Mouse (Mus musculus) midbrain, embryonic 12.5 days (tissue): ENCODE data around the gene Apex1. TPM values are rescaled to one million over a fixed set of nuclear protein-coding genes. Genes with fewer than 3 reads are reported as not detected.

Source experiments
- ATAC-seq: fragments of 200-750 bp; cut with Nextera tagmentation; 2 replicates; pipeline ENCODE4 v1.8.0; 2017; ENCODE audit warnings: low read depth, moderate TSS enrichment, moderate library complexity; ENCODE audit not compliant: low FRiP score
- H3K27ac ChIP-seq: fragments of 300-500 bp; sonication (generic); replicated peaks from 2 replicates; pipeline ENCODE4 v1.5.1; 2016; ENCODE audit warnings: mild to moderate bottlenecking
- H3K27me3 ChIP-seq: fragments of 300-500 bp; sonication (generic); 2 replicates; pipeline ENCODE4 v1.6.1; 2016; ENCODE audit warnings: mild to moderate bottlenecking
- H3K36me3 ChIP-seq: fragments of 300-500 bp; sonication (generic); 2 replicates; pipeline ENCODE4 v1.6.1; 2016
- H3K4me1 ChIP-seq: fragments of 300-500 bp; sonication (generic); 2 replicates; pipeline ENCODE4 v1.6.1; 2016
- H3K4me2 ChIP-seq: fragments of 300-500 bp; sonication (generic); replicated peaks from 2 replicates; pipeline ENCODE4 v1.6.1; 2016; ENCODE audit warnings: mild to moderate bottlenecking, moderate library complexity
- H3K4me3 ChIP-seq: fragments of 300-500 bp; sonication (generic); 2 replicates; pipeline ENCODE4 v1.5.1; 2016; ENCODE audit warnings: mild to moderate bottlenecking
- H3K9ac ChIP-seq: fragments of 300-500 bp; sonication (generic); replicated peaks from 2 replicates; pipeline ENCODE4 v1.6.1; 2016; ENCODE audit warnings: mild to moderate bottlenecking, moderate library complexity
- H3K9me3 ChIP-seq: fragments of 300-500 bp; sonication (generic); 2 replicates; pipeline ENCODE4 v1.6.1; 2016; ENCODE audit warnings: mild to moderate bottlenecking
- WGBS: fragments of 180-500 bp; shearing (Covaris S2); methylation state at CpG from one replicate; pipeline ENCODE4 v1.1.7; 2016; 5-methylcytosine and 5-hydroxymethylcytosine counted together
- polyA plus RNA-seq: library from polyadenylated mRNA; unstranded; fragments of >200 nt; fragmentation: Nextera tagmentation; extraction: Ambion mirVana; gene quantifications from 2 replicates; pipeline ENCODE4 v1.2.1, GENCODE M21; 2016

Gene Apex1
- 321 and 333 TPM in 2 replicates for polyA plus RNA-seq

DNA sequence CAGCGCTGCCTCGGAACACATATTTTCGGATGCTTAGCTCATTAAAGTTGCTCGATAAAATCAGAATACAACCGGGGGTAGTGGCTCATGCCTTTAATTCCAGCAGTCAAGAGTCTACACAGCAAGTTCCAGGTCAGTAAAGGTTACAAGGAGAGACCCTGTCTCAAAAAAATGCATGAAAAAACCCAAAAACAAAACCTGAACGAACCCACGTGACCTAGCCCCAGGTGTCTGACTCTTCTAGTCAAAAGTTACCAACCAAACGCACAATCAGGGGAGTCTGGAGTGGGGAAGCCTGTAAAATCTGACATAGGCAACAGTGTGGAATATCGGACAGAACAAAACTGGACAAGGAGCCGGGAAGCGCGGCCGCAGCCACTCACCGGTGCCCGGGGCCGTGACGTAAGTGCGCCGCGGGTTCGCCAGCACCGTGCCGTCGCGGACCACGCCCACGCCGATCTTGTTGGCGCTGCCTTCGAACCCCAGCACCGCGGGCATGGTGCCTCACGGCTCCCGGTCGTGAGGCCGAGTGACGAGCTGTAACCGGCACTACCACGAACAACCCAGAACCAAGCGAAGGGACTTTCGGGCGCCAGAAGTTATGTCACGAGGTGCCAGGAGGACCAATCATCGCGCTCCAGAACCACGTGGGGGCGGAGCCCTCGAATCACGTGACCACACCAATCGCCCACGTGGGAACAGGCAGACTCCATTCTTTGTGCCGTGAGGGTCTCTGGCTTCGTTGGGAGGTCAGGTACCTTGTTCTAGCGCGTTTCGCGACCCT is at the start of gene Apex1, which contains the start of gene Osgep:
TSS of gene Apex1 (plus strand) at position 688 of the 784 bp plus-strand sequence.
TSS of gene Osgep (minus strand) at position 613 of the 784 bp plus-strand sequence.
- H3K27ac ChIP-seq: peak within 1 kb of the TSS; percentile 91
- peak; percentile 96 for ATAC-seq
- peaks cover 24% of the 10 kb centered on the region for H3K4me1 ChIP-seq
- peaks cover 39% of the 10 kb centered on the region for H3K36me3 ChIP-seq
- H3K4me2 ChIP-seq: peak within 1 kb of the TSS; percentile 62
- no peaks in the 10 kb centered on the region for H3K27me3 ChIP-seq
- H3K9me3 ChIP-seq: no peaks in the 10 kb centered on the region
- peak within 1 kb of the TSS; percentile 91 for H3K9ac ChIP-seq
- peak within 1 kb of the TSS; percentile 87 for H3K4me3 ChIP-seq
- WGBS: under 1% methylated on average over 56 of the region's 57 CpGs

DNA sequence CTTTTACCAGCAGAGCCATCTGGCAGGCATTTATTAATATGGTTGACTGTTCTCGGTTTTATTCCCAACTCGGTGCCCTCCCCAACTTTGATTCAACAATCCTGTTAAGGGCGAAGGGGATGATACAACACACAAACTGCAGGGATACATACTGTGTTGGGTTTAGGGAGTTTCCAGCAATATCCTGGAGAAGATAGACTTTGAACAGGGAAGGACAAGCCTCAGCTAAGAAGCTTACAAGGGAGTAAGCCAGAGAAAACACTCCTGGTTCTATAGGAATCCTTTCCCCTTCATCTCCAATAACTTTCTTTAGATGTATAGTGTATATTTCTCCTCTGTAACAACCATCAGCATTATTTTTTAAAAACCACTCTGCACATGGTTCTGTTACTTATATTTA is 49.6 kb upstream of the Apex1 start:
- Histone ChIP-seq H3K27me3 (no peaks in the 10 kb centered on the region), H3K4me2 (no peak overlapping the region), H3K4me1 (peaks cover 7% of the 10 kb centered on the region; the same call in 1 of the 2 replicates), H3K9ac (no peak overlapping the region), H3K9me3 (no peaks in the 10 kb centered on the region), H3K4me3 (no peak overlapping the region), H3K36me3 (no peaks in the 10 kb centered on the region), H3K27ac (no peak overlapping the region)
- 86% methylated on average over 3 of the region's 3 CpGs for WGBS
- ATAC-seq: no peak

DNA sequence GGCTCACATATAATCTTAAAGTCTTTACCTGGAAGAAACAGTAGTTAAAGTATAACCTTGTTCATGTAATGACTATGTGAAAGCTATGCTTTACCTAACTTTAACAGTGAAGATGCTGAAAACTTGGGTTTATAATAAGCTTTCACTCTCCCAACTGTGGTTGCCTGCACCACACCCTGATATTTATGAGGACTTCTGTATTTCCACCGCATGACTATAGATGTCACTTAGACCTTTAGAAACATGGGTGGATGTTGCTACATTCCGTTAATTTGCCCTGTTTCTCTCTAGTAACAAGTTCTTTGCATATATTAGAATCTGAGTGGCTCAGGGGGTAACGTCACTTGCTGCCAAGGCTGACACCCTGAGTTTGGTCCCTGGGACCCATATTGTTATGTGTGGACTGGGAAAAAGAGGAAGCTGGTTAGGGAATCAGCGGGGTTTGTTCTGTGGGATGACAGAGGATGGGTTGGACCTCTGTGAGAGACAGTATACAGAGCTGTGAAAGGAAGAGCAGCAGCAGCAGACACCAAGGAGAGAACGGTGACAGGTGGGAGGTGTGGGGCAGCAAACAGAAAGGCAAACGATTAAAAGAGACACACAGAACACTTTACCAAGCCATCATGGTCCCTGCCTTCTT is 49.1 kb upstream of the Apex1 start:
- no peak overlapping the region for H3K4me2 ChIP-seq
- no peak overlapping the region for H3K9ac ChIP-seq
- no peak for ATAC-seq
- H3K4me1 ChIP-seq: peaks cover 3% of the 10 kb centered on the region; the same call in 1 of the 2 replicates
- H3K9me3 ChIP-seq: no peaks in the 10 kb centered on the region
- 88% methylated on average over 6 of the region's 6 CpGs for WGBS
- H3K4me3 ChIP-seq: no peak overlapping the region
- no peak overlapping the region for H3K27ac ChIP-seq
- no peaks in the 10 kb centered on the region for H3K27me3 ChIP-seq
- H3K36me3 ChIP-seq: no peaks in the 10 kb centered on the region

DNA sequence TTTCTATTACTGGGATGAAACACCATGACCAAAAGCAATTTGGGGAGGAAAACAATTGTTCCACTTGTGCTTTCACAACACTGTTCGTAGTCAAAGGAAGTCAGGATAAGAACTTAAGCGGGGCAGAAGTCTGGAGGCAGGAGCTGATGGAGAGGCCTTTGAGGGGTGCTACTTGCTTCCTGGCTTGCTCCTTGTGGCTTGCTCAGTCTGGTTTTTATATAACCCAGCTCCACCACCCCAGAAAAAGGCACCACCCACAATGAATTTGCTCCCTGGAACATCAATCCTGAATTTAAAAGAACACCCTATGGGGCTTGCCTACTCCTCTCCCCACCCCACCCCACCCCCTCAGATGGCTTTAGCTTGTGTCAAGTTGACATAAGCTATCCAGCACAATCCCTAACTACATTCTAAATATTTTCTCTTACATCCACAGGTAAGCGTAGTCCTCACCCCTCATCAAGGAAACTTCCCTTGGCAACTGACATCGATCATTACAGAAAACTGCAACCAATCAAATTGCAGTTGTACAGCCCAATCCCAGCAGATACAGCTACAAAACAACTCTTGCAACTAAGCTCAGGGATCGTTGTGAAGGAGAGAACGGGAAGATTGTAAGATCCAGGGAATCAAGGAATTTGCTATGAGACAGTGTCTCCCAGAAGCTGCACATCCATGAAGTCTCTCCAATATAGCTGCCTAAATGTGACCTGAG is 48.4 kb upstream of the Apex1 start:
- no peaks in the 10 kb centered on the region for H3K36me3 ChIP-seq
- no peaks in the 10 kb centered on the region for H3K4me1 ChIP-seq
- no peaks in the 10 kb centered on the region for H3K27me3 ChIP-seq
- WGBS: 87% methylated on average over 6 of the region's 6 CpGs
- no peak for ATAC-seq
- H3K27ac ChIP-seq: no peak overlapping the region
- H3K9ac ChIP-seq: no peak overlapping the region
- H3K9me3 ChIP-seq: no peaks in the 10 kb centered on the region
- no peak overlapping the region for H3K4me3 ChIP-seq
- H3K4me2 ChIP-seq: no peak overlapping the region

DNA sequence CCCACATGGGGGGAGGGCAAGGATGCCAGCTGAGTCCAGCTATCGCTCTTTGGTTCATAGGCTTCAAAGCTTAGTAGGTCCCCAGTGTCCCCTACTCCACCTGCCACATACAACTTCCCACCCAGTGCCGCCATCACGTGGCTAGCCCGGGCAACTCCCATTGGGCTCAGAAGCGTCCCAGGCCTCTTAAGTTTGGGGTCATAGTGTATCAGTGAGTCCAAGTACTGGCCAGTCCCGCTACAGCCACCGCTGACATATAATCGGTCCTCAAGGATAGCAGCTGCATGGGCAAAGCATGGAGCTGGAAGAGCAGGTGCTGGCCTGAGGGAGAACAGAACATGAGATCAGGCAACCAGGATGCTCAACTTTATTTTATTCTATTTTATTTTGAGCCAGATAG is 33.1 kb upstream of the Apex1 start:
- no peak overlapping the region for H3K9ac ChIP-seq
- 91% methylated on average over 8 of the region's 8 CpGs for WGBS
- ATAC-seq: no peak

DNA sequence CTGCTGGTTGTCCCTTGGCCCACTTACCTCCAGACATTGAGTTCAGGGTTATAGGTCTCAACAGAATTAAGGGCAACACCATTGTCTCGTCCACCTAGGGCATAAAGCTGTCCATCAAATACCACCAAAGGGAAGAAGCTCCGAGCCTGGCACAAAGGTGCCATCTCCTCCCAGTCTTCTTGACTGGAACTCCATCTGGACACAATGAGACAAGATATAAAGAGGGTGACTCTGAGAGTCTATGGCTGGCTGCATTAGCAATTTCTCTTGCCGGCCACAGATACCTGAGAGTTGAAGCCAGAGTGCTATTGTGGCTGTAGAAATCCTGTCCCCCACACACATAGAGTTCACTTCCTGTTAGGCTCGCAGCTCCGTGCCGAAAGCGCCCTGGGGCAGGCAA is 32.7 kb upstream of the Apex1 start:
- Histone ChIP-seq H3K4me1 (peaks cover 10% of the 10 kb centered on the region), H3K9me3 (no peaks in the 10 kb centered on the region), H3K4me3 (no peak overlapping the region), H3K27ac (no peak overlapping the region), H3K36me3 (no peaks in the 10 kb centered on the region), H3K27me3 (peaks cover 16% of the 10 kb centered on the region; the same call in 1 of the 2 replicates), H3K9ac (no peak overlapping the region), H3K4me2 (no peak overlapping the region)
- WGBS: 85% methylated on average over 7 of the region's 7 CpGs
- ATAC-seq: no peak

More for the DNA sequence above, 33.1 kb upstream of the Apex1 start:
- H3K27me3 ChIP-seq: peaks cover 12% of the 10 kb centered on the region; the same call in 1 of the 2 replicates
- no peaks in the 10 kb centered on the region for H3K36me3 ChIP-seq
- H3K27ac ChIP-seq: no peak overlapping the region
- no peaks in the 10 kb centered on the region for H3K9me3 ChIP-seq
- no peak overlapping the region for H3K4me3 ChIP-seq
- H3K4me1 ChIP-seq: peaks cover 6% of the 10 kb centered on the region
- H3K4me2 ChIP-seq: no peak overlapping the region

DNA sequence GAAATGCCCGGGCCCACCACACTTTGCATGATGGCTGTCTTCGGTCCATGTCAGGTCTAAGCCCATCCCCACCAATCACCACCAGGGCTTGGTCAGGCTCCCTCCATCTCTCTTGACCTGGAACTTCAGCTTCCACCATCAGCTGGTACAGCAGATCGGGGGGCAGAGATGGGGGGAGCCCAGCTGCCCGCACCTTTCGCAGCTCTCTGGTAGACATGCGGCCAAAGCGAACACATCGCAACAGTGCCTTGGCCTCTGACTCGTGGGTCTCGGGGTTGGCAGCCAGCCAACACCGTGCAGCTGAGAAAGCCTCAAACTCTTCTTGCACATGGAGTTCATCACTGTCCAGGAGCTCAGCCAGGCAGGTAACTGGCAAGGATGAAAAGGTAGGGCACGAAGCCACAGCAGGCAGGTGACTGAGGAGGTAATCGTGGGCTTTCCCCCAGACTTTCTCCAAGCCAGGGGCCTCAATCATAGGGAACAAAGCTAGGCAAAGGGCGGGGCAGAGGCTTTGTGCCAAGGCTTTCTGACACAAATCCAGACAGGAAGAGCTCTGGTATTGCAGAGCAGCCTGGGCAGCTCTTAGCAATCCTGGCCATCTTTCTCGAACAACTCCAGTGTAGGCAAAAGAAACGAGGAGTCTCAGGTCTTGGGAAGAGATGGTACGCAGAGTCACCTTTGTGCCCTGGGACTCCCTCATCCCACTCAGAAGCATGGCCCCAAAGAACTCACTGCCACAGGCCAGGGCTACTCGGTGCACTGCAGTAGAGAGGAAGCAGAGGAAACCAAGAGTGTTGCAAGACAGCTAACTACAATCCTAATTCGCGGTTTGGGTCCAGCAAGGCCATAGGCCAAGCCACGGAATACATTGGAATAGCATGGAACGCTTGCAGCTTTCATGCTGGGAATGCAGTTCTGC is 32.0 kb upstream of the Apex1 start:
- H3K9me3 ChIP-seq: no peaks in the 10 kb centered on the region
- WGBS: 89% methylated on average over 22 of the region's 22 CpGs
- no peak overlapping the region for H3K27ac ChIP-seq
- ATAC-seq: no peak
- H3K4me3 ChIP-seq: no peak overlapping the region
- H3K4me2 ChIP-seq: no peak overlapping the region
- H3K27me3 ChIP-seq: peaks cover 23% of the 10 kb centered on the region
- peaks cover 10% of the 10 kb centered on the region for H3K4me1 ChIP-seq
- no peaks in the 10 kb centered on the region for H3K36me3 ChIP-seq
- H3K9ac ChIP-seq: no peak overlapping the region

DNA sequence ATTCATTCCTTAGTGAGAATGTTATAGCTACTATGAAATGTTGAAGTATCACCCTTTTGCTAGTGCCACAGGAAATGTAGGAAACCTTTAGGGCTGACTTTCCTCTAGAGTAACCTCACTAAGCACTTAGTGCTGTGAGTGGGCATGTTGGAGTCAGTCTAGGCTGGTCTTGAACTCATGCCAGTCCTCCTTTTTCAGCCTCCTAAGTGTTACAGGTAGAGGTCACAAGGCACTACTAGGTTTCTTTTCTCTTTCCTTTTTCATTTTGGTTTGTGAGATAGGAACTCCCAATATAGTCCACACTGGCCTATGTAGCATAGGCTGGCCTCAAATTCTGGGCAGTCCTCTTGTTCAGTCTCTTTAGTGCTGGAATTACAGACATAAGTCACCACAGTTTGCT is 29.4 kb upstream of the Apex1 start:
- no peaks in the 10 kb centered on the region for H3K36me3 ChIP-seq
- no peak overlapping the region for H3K4me2 ChIP-seq
- H3K4me1 ChIP-seq: peaks cover 10% of the 10 kb centered on the region
- H3K4me3 ChIP-seq: no peak overlapping the region
- H3K9ac ChIP-seq: no peak overlapping the region
- no peak for ATAC-seq
- H3K27ac ChIP-seq: no peak overlapping the region
- H3K9me3 ChIP-seq: no peaks in the 10 kb centered on the region
- peaks cover 25% of the 10 kb centered on the region for H3K27me3 ChIP-seq

DNA sequence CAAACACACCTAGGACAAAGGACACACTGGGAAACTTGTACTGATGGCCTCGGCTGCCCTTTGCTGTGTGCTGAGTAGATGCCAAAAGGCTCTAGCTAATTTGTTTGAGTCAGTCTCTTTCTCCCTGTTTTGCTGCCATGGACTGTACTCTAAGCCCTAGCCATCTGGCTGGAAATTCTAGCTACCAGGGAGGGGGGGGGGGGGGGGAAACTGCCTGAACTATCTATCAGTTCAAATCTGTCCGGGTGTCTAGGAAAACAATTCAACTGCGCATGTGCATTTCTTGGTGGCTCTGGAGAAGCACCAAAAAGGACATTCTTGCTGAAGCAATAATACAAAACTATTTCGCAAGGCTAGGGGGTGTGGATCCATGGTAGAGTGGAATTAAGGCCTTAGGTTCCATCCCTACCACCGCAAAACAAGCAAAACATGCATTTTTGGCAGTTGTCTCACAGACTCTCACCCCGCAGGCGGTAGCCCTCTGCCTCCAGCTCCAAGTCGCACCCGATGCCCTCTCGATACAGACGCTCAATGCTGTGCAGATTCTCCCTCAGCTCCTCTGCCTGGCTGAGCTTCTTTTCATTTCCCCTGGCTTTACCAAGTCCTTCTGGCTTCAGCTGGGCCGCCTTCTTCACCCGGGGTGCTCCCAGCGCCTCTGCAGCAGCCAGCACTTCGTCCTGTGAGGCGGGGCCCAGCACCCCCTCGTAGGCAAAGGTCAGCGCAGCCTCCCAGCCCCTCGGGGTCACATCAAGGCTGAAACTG is 28.6 kb upstream of the Apex1 start:
- H3K27ac ChIP-seq: no peak overlapping the region
- peak overlapping the region; percentile 88 for H3K4me2 ChIP-seq
- peak overlapping the region; percentile 50 for H3K4me3 ChIP-seq
- no peaks in the 10 kb centered on the region for H3K9me3 ChIP-seq
- peak overlapping the region; percentile 67 for H3K9ac ChIP-seq
- peaks cover 25% of the 10 kb centered on the region for H3K27me3 ChIP-seq
- H3K4me1 ChIP-seq: peaks cover 10% of the 10 kb centered on the region
- ATAC-seq: peak; percentile 59
- 18% methylated on average over 19 of the region's 19 CpGs for WGBS
- no peaks in the 10 kb centered on the region for H3K36me3 ChIP-seq

DNA sequence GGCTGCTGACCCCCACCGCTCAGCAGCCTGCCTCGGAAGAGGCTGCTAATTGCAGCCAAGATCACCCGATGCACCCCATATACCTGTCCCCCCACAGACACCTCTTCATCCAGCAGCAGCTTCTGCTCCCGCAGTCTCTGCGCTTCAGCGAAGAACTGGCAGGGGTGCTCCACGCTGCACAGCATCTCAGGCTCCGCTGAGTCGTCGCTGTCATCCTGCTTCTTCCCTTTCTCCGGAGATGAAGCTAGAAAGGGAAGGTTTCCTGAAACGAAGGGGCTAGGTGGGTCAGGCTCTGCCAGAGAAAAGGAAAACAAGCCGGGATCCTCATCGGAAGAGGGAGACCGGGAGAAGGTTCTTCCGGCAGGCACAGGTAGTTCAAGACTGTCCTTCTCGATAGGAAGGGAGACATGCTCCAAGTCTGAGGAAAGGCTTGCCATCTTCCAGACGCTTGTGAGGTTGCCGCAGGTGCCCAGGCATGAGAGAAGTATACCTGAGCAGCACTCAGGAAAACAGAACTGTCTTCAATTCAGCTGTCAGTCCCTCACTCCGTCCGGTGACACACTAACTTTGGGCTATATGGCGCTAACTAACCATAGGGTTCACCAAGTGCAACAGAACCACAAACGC is 27.9 kb upstream of the Apex1 start:
- peak overlapping the region; percentile 88 for H3K4me2 ChIP-seq
- peaks cover 10% of the 10 kb centered on the region for H3K4me1 ChIP-seq
- no peaks in the 10 kb centered on the region for H3K36me3 ChIP-seq
- peak; percentile 58; the same call in 1 of the 2 replicates for ATAC-seq
- no peaks in the 10 kb centered on the region for H3K9me3 ChIP-seq
- H3K27me3 ChIP-seq: peaks cover 25% of the 10 kb centered on the region
- H3K27ac ChIP-seq: no peak overlapping the region
- 17% methylated on average over 23 of the region's 23 CpGs for WGBS
- peak overlapping the region; percentile 50 for H3K4me3 ChIP-seq
- H3K9ac ChIP-seq: peak overlapping the region; percentile 67
